Mouse (Mus musculus) hindbrain, postnatal 0 days (tissue): Measurements from ENCODE around the gene Frmd4b. TPM values are rescaled to one million over a fixed set of nuclear protein-coding genes. Genes with fewer than 3 reads are reported as not detected.
"Not testable (repeated sequence)": the region's sequence is repeated elsewhere in the genome, so short reads cannot be mapped to it uniquely, and the experiment has no call there.

Source experiments
- ATAC-seq: fragments of 200-750 bp; cut with Nextera tagmentation; 2 replicates; pipeline ENCODE4 v1.8.0; 2017; ENCODE audit warnings: mild to moderate bottlenecking, moderate TSS enrichment, moderate library complexity
- DNase-seq: peaks from one replicate; pipeline ENCODE4 v3.0.0-alpha.2; 2015; ENCODE audit warnings: low spot score
- H3K27ac ChIP-seq: fragments of 300-500 bp; sonication (generic); 2 replicates; pipeline ENCODE4 v1.5.1; 2014; ENCODE audit warnings: mild to moderate bottlenecking
- H3K27me3 ChIP-seq: fragments of 300-500 bp; sonication (generic); 2 replicates; pipeline ENCODE4 v1.6.1; 2014; ENCODE audit warnings: low read length, mixed read lengths; ENCODE audit not compliant: insufficient read depth
- H3K36me3 ChIP-seq: fragments of 300-500 bp; sonication (generic); 2 replicates; pipeline ENCODE4 v1.6.1; 2014; ENCODE audit warnings: low read length, mixed read lengths; ENCODE audit not compliant: insufficient read depth
- H3K4me1 ChIP-seq: fragments of 300-500 bp; sonication (generic); 2 replicates; pipeline ENCODE4 v1.6.1; 2014; ENCODE audit warnings: antibody characterized with exemption, low read length, mixed read lengths; ENCODE audit not compliant: insufficient read depth
- H3K4me2 ChIP-seq: fragments of 300-500 bp; sonication (generic); 2 replicates; pipeline ENCODE4 v1.6.1; 2014; ENCODE audit warnings: low read depth, mild to moderate bottlenecking, low read length, moderate library complexity, mixed read lengths
- H3K4me3 ChIP-seq: fragments of 300-500 bp; sonication (generic); 2 replicates; pipeline ENCODE4 v1.5.1; 2014; ENCODE audit warnings: low read length
- H3K9ac ChIP-seq: fragments of 300-500 bp; sonication (generic); replicated peaks from 2 replicates; pipeline ENCODE4 v1.6.1; 2014; ENCODE audit warnings: mild to moderate bottlenecking, low read length, moderate library complexity, mixed read lengths
- H3K9me3 ChIP-seq: fragments of 300-500 bp; sonication (generic); 2 replicates; pipeline ENCODE4 v1.6.1; 2016; ENCODE audit warnings: low read length, mixed read lengths
- CTCF ChIP-seq: IDR thresholded peaks from 2 replicates; pipeline ENCODE4 v1.5.1; 2016; ENCODE audit warnings: antibody characterized with exemption, control low read depth, low read depth
- WGBS: fragments of 180-500 bp; shearing (Covaris S2); extraction: QIAGEN DNeasy Blood & Tissue Kit; methylation state at CpG from one replicate; pipeline ENCODE4 v1.1.7; 2014; 5-methylcytosine and 5-hydroxymethylcytosine counted together
- polyA plus RNA-seq: library from polyadenylated mRNA; unstranded; fragments of >200 nt; fragmentation: Nextera tagmentation; extraction: Ambion mirVana; gene quantifications from 2 replicates; pipeline ENCODE4 v1.2.1, GENCODE M21; 2015
- total RNA-seq: library from RNA; depleted of rRNA; stranded (reverse); fragments of >200 nt; gene quantifications from 2 replicates; pipeline ENCODE4 v1.2.3, GENCODE M21; 2014

The Frmd4b gene
- total and polyA plus RNA-seq, 2 experiments from 2014 or later: 12.6 to 20.2 TPM

DNA sequence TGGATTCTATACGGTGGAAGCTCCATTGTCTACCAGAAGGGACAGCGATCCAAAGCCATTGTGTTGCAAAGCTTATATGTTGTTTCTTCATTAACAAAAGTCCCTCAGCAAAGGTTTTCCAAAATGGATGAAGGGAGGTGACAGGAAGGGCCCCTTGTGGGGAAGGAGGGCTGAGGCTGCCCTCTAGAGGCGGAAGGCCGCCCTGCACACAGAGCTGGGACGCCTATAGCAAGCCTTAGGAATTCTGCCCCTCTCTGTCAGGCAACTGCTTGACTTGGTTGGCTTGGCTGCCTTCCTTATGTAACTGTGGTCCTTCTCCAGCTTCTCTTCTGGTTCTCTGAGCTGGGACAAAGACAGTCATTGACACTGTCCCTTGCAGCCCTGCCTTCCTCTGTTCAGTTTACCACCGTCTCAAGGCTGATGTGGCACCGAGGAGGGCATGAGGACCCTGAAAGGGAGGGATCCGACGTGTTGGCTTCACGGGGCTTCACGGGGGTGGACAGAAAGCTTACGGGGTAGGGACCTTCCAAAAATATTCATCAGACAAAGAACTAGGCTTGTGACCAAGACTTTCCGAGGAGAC is 200.3 kb downstream of the Frmd4b start:
- Histone ChIP-seq H3K27ac (no peak overlapping the region), H3K4me2 (no peak overlapping the region), H3K4me1 (no peaks in the 10 kb centered on the region), H3K4me3 (no peak overlapping the region), H3K36me3 (no peaks in the 10 kb centered on the region), H3K9ac (no peak overlapping the region), H3K27me3 (no peaks in the 10 kb centered on the region), H3K9me3 (no peaks in the 10 kb centered on the region)
- ATAC-seq (peak; percentile 81), DNase-seq (peak; percentile 74)
- 52% methylated on average over 13 of the region's 13 CpGs for WGBS
- peak; percentile 92 for TF ChIP-seq CTCF

DNA sequence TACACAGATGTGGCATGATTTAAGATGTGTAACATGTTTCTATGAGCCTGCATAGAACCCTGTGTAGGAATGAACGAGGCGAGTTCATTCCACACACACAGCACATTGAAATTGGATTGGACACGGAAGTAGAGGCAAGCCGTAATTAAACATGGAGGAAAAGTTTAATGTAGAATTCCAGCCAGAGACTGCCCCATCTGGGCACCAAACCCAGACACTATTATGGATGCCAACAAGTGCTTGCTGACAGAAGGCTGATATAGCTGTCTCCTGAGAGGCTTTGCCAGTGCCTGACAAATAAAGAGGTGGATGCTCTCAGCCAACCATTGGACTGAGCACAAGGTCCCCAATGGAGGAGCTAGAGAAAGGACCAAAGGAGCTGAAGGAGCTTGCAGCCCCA is 201.8 kb downstream of the Frmd4b start:
- not testable (repeated sequence) for DNase-seq, H3K36me3 ChIP-seq, H3K9me3 ChIP-seq, H3K9ac ChIP-seq, ATAC-seq, H3K27ac ChIP-seq, H3K4me3 ChIP-seq, H3K27me3 ChIP-seq, H3K4me2 ChIP-seq, H3K4me1 ChIP-seq
- 67% methylated on average over 4 of the region's 4 CpGs for WGBS

DNA sequence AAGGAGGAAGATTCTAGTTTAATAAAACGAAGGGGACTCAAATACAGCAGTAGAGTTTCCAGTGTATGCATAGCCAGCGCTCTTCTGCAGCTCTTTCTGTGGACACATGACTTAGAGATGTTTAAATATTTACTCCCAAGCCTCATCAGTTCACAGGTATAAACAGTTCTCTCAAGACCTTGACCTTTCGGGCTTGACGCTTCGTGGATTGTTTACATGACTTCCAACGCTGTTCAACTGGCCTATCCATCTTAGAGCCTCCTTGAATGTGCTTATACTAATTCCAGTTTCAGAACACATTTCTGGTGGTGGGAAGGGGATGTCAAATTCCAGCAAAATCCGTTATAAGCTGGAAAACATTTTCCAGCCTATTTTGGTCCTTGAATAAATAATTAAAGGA is 203.9 kb downstream of the Frmd4b start:
- Histone ChIP-seq H3K27ac (no peak overlapping the region), H3K9ac (no peak overlapping the region), H3K4me1 (no peaks in the 10 kb centered on the region), H3K36me3 (no peaks in the 10 kb centered on the region), H3K4me2 (no peak overlapping the region), H3K9me3 (no peaks in the 10 kb centered on the region), H3K27me3 (no peaks in the 10 kb centered on the region), H3K4me3 (no peak overlapping the region)
- no peak for TF ChIP-seq CTCF
- no peak for DNase-seq
- 86% methylated on average over 7 of the region's 7 CpGs for WGBS
- ATAC-seq: no peak

DNA sequence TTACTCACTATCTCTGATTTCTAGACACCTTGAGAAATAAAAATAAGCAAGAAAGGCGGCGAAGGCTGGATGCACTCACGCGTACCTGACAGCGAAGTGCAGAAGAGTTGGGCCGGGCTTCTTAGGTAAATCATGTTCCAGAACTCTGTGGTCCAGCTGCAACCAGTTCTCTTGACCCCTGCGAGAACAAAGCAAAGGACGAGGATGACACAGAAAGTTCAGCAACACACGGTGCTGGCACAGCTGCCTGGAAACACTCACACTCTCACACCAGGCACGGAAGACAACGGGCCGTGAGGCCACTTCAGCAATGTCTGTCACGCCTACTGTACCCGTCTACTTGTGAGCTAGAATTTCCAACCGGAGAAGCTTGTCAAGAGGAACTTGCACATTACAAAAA is 204.9 kb downstream of the Frmd4b start:
- TF ChIP-seq CTCF: no peak
- Histone ChIP-seq H3K4me2 (no peak overlapping the region), H3K27me3 (no peaks in the 10 kb centered on the region), H3K4me1 (no peaks in the 10 kb centered on the region), H3K9me3 (no peaks in the 10 kb centered on the region), H3K4me3 (no peak overlapping the region), H3K27ac (no peak overlapping the region), H3K9ac (no peak overlapping the region), H3K36me3 (no peaks in the 10 kb centered on the region)
- WGBS: 91% methylated on average over 15 of the region's 15 CpGs
- ATAC-seq (no peak), DNase-seq (no peak)

DNA sequence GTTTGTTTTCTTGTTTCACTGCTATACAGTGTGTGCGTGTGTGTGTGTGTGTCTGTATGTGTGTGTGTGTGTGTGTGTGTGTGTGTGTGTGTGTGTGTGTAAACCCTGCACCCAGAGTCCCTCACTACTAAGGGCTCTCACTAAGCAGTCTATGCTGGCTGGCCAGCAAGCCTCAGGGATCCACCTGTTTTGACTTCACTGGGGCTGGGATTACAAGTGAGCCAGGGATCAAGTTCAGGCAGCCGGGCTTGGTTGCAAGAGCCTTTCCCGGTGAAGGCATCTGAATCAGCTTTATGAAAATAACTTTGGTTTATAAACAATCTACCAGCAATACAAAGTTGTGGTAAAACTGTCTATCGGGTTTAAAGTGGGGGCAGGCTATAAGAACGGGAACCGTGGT is 206.0 kb downstream of the Frmd4b start:
- Histone ChIP-seq H3K9ac (no peak overlapping the region), H3K4me2 (no peak overlapping the region), H3K4me3 (no peak overlapping the region), H3K27me3 (no peaks in the 10 kb centered on the region), H3K9me3 (no peaks in the 10 kb centered on the region), H3K36me3 (no peaks in the 10 kb centered on the region), H3K27ac (no peak overlapping the region), H3K4me1 (no peaks in the 10 kb centered on the region)
- WGBS: 89% methylated on average over 6 of the region's 6 CpGs
- no peak for TF ChIP-seq CTCF
- DNase-seq (no peak), ATAC-seq (no peak)

DNA sequence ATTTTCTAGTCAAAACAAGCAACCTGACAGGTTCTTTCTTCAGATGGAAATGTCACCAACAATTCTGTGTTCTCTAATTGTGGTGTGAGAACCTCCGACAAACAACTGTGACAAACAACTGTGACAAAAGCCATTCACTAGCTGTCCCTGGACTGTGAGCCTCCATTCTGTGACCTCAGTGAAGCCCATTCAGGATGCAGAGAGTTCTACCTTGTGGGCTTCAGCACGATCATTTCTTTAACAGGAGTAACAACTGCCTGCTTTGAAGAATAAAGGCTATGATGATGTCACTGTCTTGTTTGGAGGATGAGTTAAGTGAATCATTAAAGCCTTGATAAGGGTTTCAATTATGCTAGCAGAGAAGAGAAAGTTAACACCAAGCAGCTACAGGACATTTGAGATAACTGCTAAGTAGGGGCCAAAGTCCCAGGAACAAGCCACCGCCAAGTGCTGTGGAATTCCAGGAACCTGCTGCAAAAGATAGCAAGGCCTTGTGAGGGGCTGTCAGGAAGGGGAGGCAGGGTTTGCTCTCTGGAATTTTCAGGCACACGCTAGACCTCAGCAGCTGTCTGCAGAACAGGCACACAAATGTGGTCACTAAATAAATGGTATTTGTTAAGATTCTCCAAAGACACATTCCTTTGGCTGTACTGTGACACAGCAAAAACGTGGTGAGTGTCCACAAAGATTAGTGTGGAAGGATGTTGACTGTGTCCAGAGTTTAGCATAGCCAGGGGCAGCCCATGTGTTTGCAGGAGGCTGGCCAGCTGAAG is 207.7 kb downstream of the Frmd4b start:
- H3K27ac ChIP-seq: no peak overlapping the region
- no peaks in the 10 kb centered on the region for H3K27me3 ChIP-seq
- H3K4me1 ChIP-seq: no peaks in the 10 kb centered on the region
- WGBS: 28% methylated on average over 5 of the region's 5 CpGs
- no peak for ATAC-seq
- H3K4me2 ChIP-seq: no peak overlapping the region
- TF ChIP-seq CTCF: no peak
- no peaks in the 10 kb centered on the region for H3K36me3 ChIP-seq
- no peak overlapping the region for H3K9ac ChIP-seq
- H3K4me3 ChIP-seq: no peak overlapping the region
- no peaks in the 10 kb centered on the region for H3K9me3 ChIP-seq
- DNase-seq: no peak

DNA sequence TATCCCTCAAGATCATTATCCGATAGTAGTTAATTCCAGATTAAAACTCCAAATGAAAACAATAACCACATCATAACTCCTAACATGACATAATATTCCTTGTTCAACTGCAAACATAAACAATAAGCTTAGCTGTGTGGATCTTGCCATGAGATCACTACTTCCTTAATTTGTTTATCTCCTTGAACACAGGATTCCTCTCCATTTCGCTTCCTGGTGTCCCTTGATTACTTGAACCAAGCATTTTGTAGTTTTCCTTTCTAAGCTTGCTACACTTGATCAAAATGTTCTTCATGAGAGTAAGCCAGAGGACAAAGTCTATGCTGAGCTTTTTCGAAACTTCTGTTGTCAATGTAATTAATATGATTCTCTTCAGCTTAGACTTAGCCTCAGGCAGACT is 209.4 kb downstream of the Frmd4b start:
- WGBS: 91% methylated on average over 3 of the region's 3 CpGs

More for the DNA sequence above, 209.4 kb downstream of the Frmd4b start:
- no peaks in the 10 kb centered on the region for H3K9me3 ChIP-seq
- no peaks in the 10 kb centered on the region for H3K4me1 ChIP-seq
- no peaks in the 10 kb centered on the region for H3K27me3 ChIP-seq
- H3K9ac ChIP-seq: no peak overlapping the region
- no peak overlapping the region for H3K4me2 ChIP-seq
- DNase-seq (no peak), ATAC-seq (no peak)
- H3K27ac ChIP-seq: no peak overlapping the region
- no peak for TF ChIP-seq CTCF
- no peak overlapping the region for H3K4me3 ChIP-seq
- H3K36me3 ChIP-seq: no peaks in the 10 kb centered on the region
